Mouse (Mus musculus) kidney, postnatal 36 days (tissue): ENCODE measurements at regions not wholly inside any gene's neighbourhood (a gene's known extent, or its start where the extent isn't known, plus 50 kb on each side); places are given as distances from the start of the nearest gene placed in this dataset.
"Not testable (repeated sequence)": the region's sequence is repeated elsewhere in the genome, so short reads cannot be mapped to it uniquely, and the experiment has no call there.

Source experiments
- DNase-seq, 2 experiments: peaks; one replicate each; pipeline ENCODE4 v3.0.0; 2021 to 2022; ENCODE audit warnings: mixed read lengths in 2 of 2

DNA sequence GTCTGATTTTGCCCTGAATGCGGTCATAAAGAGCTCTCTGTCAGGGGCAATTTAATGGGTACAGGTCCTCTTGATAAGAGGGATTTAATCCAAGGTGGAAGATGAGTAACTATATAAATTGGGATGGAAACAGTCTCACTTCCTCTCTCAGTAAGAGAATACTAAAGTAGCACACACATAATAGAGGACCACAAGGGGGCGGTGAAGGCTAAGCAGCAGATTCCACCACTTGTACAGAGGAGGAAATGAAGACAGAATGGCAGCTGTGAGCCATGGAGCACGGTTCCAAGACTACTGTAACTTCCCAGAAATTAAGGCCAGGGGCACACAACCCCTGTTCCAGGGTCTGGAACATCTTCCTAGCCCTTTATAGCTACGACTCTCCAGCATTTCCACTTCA lies 262.6 kb upstream of the Ywhaq start:
- DNase-seq: peak; percentile 18 to 56

- DNase-seq: not testable (repeated sequence)
These were observed 231.9 kb upstream of the Ywhaq start for GRCm38 (mm10) chr12:21649381-21649780.

DNA sequence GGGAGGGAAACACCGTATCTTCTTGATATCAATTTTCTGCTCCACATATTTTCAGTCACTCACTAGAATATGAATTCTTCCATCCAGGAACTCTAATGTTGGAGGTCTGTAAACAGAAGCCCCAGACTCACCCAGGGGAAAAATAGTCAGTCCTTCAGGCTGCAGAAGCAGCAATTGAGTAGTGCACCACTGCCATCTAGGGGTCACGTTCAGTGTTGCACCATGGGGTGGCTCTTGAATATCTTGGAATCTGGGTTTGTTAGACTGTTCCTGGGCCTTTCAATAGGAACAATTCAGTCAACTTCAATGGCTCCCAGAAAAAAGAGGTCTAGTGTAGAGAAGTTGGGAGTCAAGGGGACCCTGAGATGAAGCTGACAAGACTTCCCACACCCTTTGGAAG lies 196.3 kb upstream of the Ywhaq start:
- peak; percentile 30 to 76 for DNase-seq

GRCm38 (mm10) chr12:21568415-21569040 lies 151.1 kb upstream of the Ywhaq start:
- no peak for DNase-seq

- DNase-seq: not testable (repeated sequence)
These were observed 126.5 kb upstream of the Ywhaq start for GRCm38 (mm10) chr12:21543962-21544361.

GRCm38 (mm10) chr12:21543153-21543894 lies 125.9 kb upstream of the Ywhaq start:
- peak; percentile 60 to 86 for DNase-seq

- DNase-seq: no peak
These were observed 114.3 kb upstream of the Ywhaq start for GRCm38 (mm10) chr12:21531766-21532165.

DNA sequence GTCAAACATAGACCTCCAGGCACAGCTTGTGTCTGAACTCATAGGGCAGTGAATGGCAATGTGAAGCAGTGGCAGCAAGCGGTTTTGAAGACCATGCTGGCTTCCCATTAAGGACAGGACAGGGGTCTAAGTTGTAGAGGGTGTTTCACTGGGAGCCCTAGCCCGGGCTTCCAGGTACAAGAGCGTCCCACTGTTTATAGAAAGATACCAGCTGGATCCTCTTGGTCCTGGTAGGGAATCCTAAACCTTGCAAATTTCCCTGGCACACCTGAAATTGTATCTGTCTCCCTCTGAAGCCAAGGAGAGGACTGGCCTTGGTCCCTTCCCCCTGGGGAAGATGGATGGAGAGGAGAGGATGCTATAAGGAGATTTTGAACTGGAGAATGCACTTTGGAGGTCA lies 111.9 kb upstream of the Ywhaq start:
- not testable (repeated sequence) for DNase-seq

DNA sequence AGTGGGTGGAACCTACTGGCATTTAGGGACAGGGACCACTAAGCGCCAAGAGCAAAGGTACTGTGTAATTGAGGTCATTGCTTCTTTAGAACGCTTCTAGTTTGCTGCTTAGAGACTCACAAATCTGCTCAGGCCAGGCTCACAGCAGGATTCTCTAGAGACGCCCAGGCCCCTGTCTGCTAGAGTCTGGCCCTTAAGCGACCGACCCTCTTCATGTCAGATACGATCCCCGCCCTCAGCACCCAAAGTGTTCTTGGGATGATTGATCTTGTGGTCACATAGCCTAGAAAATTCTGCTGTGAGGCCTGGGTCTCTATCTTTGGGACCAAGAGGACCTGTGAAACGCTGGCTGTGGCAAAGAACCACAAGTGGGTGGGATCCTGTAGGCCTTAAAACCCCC lies 109.9 kb upstream of the Ywhaq start:
- DNase-seq: not testable (repeated sequence)

DNA sequence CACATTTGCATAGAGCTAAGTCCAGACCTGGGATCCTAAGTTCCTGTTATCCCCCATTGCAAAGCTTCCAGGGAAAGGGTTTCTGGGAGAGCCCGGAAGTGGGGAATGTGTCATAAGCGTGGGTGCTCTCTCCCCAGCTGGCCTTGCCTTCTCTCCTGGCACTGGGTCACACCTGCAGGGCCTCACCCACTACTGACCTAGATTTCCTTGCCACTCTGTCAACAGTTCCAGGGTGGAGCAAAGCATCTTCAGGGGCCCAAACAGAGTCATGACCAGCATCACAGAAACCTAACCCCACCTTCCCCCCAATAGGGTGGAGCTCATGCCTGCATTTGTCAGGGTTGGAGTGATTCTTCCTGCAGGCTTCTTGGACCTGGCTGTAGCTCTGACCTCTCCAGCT lies 109.5 kb upstream of the Ywhaq start:
- not testable (repeated sequence) for DNase-seq

GRCm38 (mm10) chr12:21525567-21525966 lies 108.1 kb upstream of the Ywhaq start:
- not testable (repeated sequence) for DNase-seq

DNA sequence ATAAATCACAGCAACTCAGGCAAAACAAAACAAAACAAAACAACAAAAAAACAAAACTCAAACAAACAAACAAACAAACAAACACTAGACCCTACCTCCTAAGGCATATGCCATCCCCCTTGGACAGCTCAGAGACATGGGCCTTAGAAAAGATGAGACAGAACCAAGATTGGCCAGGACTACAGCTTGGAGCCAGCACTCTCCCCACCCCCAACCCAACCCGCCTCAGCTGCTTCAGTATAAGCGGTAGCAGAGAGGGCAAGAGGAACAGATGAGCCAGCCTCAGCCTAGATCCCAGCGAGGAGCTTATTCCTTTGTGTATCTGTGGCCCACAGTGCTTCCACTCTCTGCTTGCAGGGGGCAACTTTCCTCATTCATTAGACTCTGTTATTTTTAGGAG lies 105.2 kb upstream of the Ywhaq start:
- DNase-seq: no peak

DNA sequence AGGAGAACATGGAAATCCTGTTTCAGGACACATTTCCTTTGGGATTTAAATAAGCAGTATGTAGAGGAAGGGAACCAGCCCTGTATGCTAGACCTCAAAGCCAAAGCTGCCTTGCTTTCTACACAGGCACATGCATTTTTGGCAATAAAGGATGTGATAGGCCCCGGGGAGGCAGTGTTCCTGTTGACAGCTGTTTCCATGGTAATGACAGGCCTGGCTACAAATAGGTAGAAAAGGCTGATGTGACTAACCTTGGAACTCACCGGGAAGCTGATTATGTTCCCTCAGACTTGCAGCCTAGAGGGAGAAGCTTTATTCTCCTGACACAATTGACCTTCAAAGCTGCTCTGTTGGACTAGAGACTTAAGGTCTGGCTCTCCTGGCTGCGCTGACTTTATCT lies 101.6 kb upstream of the Ywhaq start:
- peak in 1 of 2 experiments; percentile 9 for DNase-seq

- no peak for DNase-seq
These were observed 95.3 kb upstream of the Ywhaq start for GRCm38 (mm10) chr12:21512736-21513135.

GRCm38 (mm10) chr12:21511043-21511665 lies 93.7 kb upstream of the Ywhaq start:
- DNase-seq: no peak

DNA sequence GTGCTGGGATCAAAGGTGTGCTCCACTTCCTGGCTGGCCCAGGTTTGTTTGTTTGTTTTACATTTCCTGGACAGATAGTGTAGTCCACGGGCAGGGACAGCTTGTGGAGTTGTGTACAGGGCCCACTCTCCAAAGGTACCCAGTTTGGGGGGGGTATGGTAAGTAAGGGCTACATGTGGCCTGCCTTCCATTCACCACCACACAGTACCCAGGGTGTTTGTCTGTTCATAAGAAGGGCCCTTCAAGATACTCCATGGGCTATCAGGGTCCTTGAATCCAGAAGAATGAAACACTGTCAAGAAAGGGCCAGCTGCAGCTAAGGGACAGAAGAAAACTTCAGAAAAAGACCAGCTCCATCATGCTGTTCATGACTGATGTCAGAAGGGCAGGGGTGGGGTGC lies 89.6 kb upstream of the Ywhaq start:
- DNase-seq: no peak

GRCm38 (mm10) chr12:21505731-21506368 lies 88.4 kb upstream of the Ywhaq start:
- no peak for DNase-seq

DNA sequence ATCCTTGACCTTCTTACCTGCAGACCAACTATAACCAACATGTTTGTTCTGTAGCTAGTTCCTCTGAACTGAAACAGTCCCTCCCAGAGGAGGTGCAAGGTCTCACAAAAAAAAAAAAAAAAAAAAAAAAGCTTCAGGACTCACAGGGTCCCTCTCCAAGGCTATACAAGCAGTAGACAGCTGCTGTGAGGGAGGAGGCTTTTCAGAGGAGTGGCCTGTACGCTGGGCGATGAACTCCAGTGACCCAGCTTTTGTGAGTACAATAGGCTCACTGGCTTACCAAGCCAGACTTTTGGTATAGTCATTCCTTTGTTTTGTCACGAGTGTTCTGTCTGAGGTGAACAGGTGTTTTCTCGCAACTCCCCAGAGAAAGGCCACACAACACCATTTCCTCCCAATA lies 85.8 kb upstream of the Ywhaq start:
- no peak for DNase-seq

DNA sequence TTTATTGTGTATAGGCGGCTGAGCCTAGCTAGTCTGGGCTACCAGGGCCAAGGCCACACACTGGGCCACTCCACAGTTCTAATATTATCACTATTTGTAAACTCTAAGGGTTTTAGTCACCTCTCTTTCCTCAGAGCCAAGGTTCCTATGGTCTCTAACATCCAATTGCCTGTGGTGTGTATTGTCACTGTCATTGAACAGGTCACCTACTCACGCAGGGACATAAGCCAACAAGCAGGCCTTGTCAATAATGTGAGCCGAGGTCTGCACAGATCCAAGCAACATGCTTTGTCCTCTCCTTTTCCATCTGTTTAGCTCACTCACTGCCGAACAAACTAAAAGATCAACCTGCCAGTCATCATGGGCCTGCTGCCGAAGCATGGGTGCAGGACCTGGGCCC lies 79.5 kb upstream of the Ywhaq start:
- DNase-seq: no peak

DNA sequence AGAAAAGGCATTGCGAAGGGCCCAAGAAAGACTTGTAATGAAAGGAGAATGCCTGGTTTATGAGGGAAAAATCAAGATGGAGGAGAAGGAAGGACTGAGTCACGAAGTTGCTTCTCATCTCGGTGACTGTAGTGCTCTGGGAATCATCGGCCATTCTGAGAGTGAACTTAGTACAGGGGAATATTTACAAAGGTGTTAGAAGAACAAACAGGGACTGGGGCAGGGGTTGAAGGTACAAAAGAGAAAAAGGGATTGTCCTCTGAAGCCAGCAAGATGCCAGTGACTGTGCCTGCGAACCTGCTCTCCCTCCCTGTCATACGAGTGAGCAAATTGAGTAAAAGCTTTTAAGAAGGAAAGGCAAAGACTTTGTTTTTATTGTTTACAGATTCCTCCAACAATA lies 78.1 kb upstream of the Ywhaq start:
- no peak for DNase-seq

GRCm38 (mm10) chr12:21493471-21493870 lies 76.0 kb upstream of the Ywhaq start:
- DNase-seq: no peak

GRCm38 (mm10) chr12:21492549-21493291 lies 75.3 kb upstream of the Ywhaq start:
- DNase-seq: no peak

GRCm38 (mm10) chr12:21481644-21482043 lies 64.2 kb upstream of the Ywhaq start:
- DNase-seq: no peak
